Mouse (Mus musculus) heart, adult 2 months (tissue): Measurements from ENCODE around the gene Wnt5b.

Experiments used
- EP300 ChIP-seq: fragments of 200-500 bp; IDR thresholded peaks from 2 replicates; pipeline ENCODE4 v1.6.1; 2011; ENCODE audit warnings: low read depth, low read length, control low read depth; ENCODE audit not compliant: insufficient read depth
- POLR2A ChIP-seq: fragments of 200-500 bp; IDR thresholded peaks from 2 replicates; pipeline ENCODE4 v1.6.1; 2011; ENCODE audit warnings: mild to moderate bottlenecking, low read depth, low read length, control low read depth; ENCODE audit not compliant: insufficient read depth

DNA sequence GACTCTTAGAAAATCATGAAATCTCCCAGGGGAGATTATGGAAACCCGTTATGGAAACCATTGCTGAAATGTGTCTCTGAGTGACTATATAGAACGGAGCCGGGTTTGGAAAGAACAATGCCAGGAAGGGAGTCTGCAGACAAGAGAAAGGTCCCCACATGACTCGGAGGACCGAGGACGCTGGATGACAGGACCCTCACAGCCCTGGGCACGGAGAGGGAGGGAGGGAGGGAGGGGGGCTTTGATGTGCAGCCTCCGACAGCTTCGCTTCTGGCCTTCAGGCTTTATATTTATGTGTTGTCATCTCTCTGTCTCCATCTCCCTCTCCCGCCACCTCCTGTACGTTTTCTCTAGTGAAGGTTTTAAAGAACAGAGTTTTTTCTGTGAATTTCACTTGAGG is 53.1 kb downstream of the Wnt5b start:
- no peak for TF ChIP-seq POLR2A
- no peak for TF ChIP-seq EP300
